Mouse (Mus musculus): ENCODE results near the gene Tram1l1.
"Not testable (repeated sequence)": the region's sequence is repeated elsewhere in the genome, so short reads cannot be mapped to it uniquely, and the experiment has no call there.

The Tram1l1 gene

DNA sequence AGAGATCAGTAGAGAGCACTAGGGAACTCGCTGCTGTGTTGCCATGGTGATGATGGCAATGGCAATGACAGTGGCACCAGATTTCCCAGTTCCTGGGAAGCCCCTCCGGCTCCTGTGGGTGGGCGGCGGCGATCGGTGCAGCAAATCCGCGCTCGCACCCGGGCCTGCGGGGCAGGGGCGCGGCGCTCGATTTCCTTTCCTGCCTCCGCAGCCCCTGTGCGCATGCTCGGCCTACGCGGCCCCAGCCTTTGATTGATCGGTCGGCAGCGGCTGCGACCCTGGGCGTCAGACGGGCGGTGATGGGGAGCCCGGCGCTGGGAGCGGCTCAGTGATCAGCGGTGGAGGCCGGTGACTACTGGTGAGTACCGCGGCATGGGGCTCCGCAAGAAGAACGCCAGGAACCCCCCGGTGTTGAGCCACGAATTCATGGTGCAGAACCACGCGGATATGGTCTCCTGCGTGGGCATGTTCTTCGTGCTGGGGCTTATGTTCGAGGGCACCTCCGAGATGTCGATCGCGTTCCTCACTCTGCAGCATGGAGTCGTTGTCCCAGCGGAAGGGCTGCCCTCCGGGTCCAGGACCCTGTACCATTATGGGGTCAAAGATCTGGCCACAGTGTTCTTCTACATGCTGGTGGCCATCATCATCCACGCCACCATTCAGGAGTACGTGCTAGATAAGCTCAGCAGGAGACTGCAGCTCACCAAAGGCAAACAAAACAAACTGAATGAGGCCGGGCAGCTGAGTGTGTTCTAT is at the start of gene Tram1l1:
TSS of gene Tram1l1 (plus strand) at position 35 of the 756 bp plus-strand sequence.
- no peak for DNase-seq (ENCODE audit: low read depth)

DNA sequence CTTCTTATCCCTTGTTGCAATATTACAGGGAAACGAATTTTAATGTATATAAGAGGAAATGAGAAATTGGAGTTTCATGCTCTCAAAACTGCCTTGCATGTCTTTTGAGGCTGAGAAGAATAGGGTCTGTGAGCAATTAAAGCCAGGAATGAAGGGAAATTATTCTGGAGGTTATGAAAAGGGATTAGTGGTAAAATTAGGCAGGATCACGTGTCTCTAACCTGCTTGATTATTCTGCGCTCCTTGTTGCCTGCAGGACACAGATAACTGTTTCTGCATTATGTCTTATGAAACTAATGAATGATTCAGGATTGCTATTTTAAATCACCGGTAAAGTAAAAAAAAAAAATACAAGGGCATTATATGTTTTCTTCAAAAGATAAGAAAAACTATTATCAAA is 49.4 kb upstream of the Tram1l1 start:
- DNase-seq (ENCODE audit: low read depth), result no peak

DNA sequence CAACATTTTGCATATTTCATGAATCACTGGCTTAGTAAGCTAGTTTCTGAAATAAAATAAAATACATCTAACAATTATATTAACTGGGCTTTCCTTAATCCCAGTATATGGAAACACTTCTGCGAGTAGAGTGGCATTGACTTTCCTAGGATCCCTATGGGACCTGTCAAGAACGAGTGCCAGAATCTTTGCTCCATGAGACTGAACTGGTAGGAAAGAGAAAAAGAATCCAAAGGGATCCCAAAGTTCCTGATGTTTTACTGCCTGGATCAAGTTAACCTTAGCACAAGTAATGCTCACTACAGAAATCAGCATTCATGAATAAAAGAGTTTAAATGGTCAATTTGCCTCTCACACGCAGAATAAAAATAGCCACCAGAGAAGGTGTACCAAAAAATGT is 49.0 kb upstream of the Tram1l1 start:
- DNase-seq (ENCODE audit: low read depth), result no peak

DNA sequence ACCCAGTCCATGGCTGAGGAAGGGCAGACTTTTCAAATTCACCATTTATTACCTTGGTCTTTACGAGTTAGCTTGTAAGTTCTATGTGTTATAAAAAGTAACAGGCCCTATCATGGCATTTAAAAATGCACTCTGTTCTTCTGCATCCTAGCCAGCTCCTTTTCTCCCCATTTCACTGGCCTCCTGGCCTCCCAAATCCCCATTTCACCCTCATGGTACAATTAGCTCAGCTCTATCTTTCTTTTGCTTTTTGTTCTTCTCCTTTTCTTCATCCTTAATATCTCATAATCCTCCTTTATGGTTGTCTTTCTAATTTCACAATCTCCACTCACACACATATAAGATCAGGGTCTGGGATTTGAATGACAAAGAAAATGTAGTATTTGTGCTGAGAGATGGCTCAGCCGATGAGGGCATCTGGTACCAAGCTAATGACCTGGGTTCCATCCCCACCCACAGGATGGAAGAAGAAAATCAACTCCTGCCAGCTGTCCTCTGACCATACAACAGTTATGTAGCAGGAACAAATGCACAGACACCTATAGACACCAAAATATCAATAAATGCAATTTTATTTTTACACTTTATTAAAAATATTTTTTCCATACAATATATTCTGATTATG is 48.1 kb upstream of the Tram1l1 start:
- no peak for DNase-seq (ENCODE audit: low read depth)

DNA sequence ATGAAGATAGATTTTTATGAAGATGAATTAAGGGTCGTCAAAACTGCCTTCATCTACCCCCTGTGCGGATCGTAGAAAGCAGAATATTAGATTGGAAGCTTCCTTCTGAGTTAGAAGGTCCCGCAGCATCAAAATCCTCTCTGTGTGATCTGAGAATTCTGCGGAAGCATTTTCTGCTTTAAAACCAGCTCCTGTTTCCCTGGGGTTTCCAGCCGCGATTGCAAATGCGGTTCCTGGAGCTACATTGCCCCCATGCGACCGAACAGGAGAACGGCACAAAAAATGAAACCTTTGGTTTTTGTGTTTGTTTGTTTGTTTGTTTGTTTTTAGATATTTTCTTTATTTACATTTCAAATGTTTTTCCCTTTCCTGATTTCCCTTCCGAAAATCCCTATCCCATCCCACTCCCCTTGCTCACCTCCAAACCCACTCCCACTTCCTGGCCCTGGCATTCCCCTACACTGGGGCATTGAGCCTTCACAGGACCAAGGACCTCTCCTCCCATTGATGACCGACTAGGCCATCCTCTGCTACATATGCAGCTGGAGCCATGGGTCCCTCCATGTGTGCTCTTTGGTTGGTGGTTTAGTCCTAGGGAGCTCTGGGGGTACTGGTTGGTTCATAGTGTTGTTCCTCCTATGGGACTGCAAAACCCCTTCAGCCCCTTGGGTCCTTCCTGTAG is 45.6 kb upstream of the Tram1l1 start:
- DNase-seq (ENCODE audit: low read depth), result not testable (repeated sequence)

DNA sequence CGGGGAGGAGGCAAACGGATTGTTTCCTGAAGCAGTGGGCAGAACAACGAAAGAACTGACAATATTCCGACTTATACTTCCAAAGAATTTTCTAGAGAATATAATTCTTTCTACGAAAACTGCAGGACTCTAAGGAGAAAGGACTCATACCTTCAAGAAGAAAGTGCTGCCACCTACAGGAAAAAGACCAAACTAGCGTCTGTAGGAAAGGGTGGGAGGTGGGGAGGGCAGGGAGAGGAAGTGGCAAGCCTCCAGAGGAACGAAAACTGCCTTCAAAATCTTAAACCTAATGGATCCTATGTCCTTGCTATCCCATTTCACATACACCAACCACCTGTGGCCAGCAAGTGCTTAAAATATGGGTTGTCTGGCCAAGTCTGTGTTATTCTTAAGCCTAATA is 31.7 kb upstream of the Tram1l1 start:
- DNase-seq (ENCODE audit: low read depth), result not testable (repeated sequence)

DNA sequence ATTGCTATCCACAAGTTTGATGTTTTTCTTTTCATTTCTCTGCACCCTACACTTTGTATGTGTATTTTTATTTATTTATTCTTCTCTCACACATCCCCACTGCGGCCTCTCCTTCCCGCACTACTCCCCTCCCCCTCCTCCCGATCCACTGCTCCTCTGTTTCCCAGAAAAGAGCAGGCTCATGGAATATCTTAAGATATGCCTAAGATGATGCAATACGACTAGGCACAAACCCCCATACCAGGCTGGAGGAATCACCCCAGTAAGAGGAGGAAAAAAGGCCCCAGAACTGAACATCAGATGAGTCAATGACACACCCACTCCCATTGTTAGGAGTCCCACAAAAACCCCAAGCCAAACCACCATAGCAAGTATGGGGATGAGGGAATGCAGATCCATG is 1.4 kb upstream of the Tram1l1 start:
- no peak for DNase-seq (ENCODE audit: low read depth)

DNA sequence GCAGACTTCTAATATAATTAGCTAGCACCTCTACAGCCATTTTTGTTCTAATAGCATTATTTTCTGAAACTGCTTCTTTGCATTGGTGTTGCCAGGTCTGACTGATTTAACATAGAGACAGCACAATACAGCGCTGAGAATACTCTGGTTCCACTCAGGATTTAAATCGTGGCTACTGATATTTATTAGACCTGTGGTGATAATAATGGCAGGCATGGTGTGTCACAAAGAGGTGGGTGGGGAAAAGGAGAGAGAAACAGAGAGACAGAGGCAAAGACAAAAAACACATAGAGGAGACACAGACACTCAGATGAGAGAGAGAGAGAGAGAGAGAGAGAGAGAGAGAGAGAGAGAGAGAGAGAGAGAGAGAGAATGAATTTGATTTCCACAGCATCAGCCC is 257 bp upstream of the Tram1l1 start:
- no peak for DNase-seq (ENCODE audit: low read depth)

DNA sequence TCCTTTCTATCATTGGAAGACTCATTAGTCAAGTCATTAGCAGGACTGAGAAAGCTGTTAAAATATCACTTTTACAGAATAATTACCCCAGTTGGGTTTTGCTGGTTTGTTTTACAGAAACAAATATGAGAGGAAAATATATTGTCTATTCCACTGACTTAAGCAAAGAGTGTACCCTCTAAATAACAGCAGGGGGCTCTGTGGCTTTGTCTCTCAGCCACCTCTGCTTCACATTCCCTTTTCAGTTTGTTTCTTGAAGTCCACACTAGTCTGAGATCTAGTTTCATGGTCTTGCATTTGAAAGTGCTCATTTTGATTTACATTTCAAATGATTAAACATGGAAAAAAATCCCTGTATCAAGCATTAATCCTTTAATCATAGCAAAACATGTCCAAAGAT is 25.8 kb downstream of the Tram1l1 start:
- DNase-seq (ENCODE audit: low read depth), result no peak

DNA sequence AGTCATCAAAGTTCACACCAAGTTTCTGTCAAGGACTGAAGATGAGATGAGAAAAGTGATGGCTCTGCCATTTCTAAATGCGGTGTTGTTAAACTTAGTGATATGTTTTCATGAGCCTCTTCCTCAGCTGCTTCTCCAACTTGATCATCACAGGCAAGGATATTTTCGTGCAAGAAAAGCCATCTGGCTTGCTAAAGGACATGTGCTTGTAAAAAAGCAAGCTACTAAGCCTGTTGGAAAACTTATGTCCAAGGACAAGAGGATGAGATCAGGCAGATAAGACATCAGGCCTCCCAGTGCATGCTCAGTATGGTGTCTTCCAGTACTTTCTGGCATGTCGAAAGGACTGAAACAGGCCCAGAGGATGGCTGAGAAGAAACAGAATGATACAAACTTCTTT is 36.9 kb downstream of the Tram1l1 start:
- DNase-seq (ENCODE audit: low read depth), result no peak

DNA sequence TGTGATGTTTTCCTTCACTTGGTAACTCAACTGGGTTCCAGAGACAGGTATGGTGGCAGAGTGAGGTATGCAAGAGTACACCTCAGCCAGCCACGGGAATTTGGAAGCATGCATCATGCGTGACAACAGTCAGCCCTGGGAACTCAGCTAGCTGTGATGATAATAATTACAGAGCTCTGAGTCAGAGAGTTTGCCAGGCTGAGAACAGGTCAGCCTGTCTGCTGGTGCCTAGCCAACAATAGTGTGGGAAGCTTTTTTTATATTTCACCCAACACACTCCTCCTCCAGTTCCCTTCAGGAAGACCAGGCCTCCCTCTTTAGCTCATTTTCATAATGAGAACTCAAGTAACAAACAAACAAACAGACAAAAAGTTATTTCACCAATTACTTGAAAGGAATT is 51.4 kb downstream of the Tram1l1 start:
- no peak for DNase-seq (ENCODE audit: low read depth)
